Mouse (Mus musculus) adrenal gland (tissue): ENCODE results near the gene Atic.

ENCODE experiments used
- intact Hi-C: fragments of 180-260 bp; cut with DNase I; formaldehyde crosslinking; loops from one replicate; pipeline ENCODE4 v1.15.1; 2025

Gene Atic

GRCm38 (mm10) chr1:71590038-71590437 lies 33.1 kb downstream of the Atic start:
- intact Hi-C loops: loop anchor here (10.0 kb wide), 1 partner anchor 515 kb away; no protein-coding TSS in a partner anchor

- intact Hi-C loops: loop anchor here (10.0 kb wide), 1 partner anchor 512 kb away; no protein-coding TSS in a partner anchor
Measured at GRCm38 (mm10) chr1:71593184-71593583, 36.2 kb downstream of the Atic start.

- intact Hi-C loops: loop anchor here (10.0 kb wide), 1 partner anchor 511 kb away; no protein-coding TSS in a partner anchor
Measured at GRCm38 (mm10) chr1:71594268-71594667, 37.3 kb downstream of the Atic start.

- intact Hi-C loops: loop anchor here (10.0 kb wide), 1 partner anchor 509 kb away; no protein-coding TSS in a partner anchor
Measured at GRCm38 (mm10) chr1:71595365-71595764, 38.4 kb downstream of the Atic start.

- intact Hi-C loops: no loop called here
Measured at GRCm38 (mm10) chr1:71605751-71606150, 48.8 kb downstream of the Atic start.

GRCm38 (mm10) chr1:71606600-71607325 lies 49.8 kb downstream of the Atic start:
- intact Hi-C loops: no loop called here

- intact Hi-C loops: no loop called here
Measured at GRCm38 (mm10) chr1:71609057-71609775, 52.3 kb downstream of the Atic start.

- intact Hi-C loops: no loop called here
Measured at GRCm38 (mm10) chr1:71609916-71610315, 53.0 kb downstream of the Atic start.

GRCm38 (mm10) chr1:71612256-71612655 lies 55.3 kb downstream of the Atic start:
- intact Hi-C loops: no loop called here

GRCm38 (mm10) chr1:71614545-71615246 lies 57.7 kb downstream of the Atic start:
- intact Hi-C loops: no loop called here

GRCm38 (mm10) chr1:71621526-71621925 lies 64.6 kb downstream of the Atic start:
- intact Hi-C loops: no loop called here

- intact Hi-C loops: no loop called here
Measured at GRCm38 (mm10) chr1:71623625-71624024, 66.7 kb downstream of the Atic start.
